Mouse (Mus musculus): Measurements from ENCODE around the gene Prmt3. TPM values are rescaled to one million over a fixed set of nuclear protein-coding genes. Genes with fewer than 3 reads are reported as not detected.

Gene Prmt3
- total RNA-seq, 2 experiments from 2014 or later: 15.3 to 16.0 TPM

Other genes with a start within 250 kb of the Prmt3 start
- gene Dbx1, start 141.5 kb upstream of the Prmt3 start, total RNA-seq (2021): not detected
- 10 to 100 TPM; 24.7 to 25.1 TPM for gene Htatip2, start 19.2 kb upstream of the Prmt3 start, total RNA-seq (2021)
- not detected for gene Slc6a5, start 131.8 kb downstream of the Prmt3 start, total RNA-seq (2021)
- gene Nell1, start 196.5 kb downstream of the Prmt3 start, total RNA-seq (2021): not detected